Mouse (Mus musculus) layer of hippocampus, adult 8-10 months (tissue): ENCODE measurements around the gene Carns1. TPM values are rescaled to one million over a fixed set of nuclear protein-coding genes. Genes with fewer than 3 reads are reported as not detected.

Experiments used
- DNase-seq, 2 experiments: peaks; one replicate each; pipeline ENCODE4 v3.0.0; 2022; ENCODE audit warnings: low spot score in 2 of 2
- total RNA-seq, 4 experiments: library from RNA; stranded (reverse); gene quantifications; 2 replicates each; pipeline ENCODE4 v1.2.4; 2022

Carns1 gene
- total RNA-seq, 4 experiments from 2014 or later, result 6.3 to 10.1 (median 8.9) TPM

DNA sequence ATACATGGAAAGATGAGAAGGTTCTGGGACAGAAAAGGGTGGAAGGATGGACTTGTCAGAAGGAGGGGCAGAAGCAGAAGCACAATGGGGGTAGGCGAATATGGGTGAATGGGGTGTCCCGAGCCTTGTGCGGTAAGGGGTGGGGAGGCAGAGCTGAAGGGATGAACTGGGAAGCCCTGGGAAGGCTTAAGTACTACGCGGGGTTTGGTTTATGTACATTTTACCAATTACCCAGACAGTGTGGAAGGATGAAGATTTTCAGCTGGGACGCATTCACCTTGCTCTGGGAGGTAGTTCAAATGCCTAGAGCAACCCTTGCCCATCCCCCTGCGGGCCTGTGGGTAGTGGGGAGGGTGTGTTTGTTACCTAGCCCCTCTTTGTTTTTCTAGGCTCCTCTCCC, 26.9 kb upstream of the Carns1 start:
- no peak for DNase-seq

DNA sequence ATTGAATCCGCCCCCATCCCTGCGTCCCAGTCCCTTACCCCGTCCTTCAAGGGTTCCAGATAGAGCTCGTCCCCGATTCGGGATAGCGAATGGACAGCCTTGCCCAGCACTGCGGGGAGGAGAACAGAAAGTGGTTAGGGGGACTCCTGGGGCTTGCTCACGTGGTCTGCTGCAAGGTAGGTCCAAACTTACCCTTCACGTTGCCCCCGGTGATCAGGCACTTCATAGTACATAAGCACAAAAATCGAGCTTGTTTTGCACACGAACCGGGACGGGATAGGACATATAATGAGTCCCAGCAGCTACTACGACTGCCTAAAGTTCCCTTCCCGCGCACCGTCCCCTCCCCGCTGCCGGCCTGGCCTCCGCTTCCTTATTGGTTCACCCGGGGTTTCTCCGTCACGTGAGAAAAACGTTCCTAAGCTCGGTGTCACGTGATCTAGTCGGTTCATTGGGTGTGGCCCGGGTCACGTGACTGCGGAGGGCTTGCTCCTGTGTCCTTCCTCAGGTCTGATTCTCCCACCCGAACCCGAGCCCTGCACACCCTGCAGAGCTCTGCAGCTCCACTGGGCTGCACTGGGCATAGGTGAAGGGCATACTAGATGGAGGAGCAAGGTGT, 26.1 kb upstream of the Carns1 start, which contains the start of gene Rad9a:
Gene Rad9a, minus strand, starts transcription at position 372 of the 619 bp plus-strand sequence.
- peak; percentile 94 to 95 for DNase-seq

GRCm38 (mm10) chr19:4197180-4197579, 21.9 kb upstream of the Carns1 start:
- DNase-seq, result no peak

- no peak for DNase-seq
Observed at GRCm38 (mm10) chr19:4196548-4196947, 21.3 kb upstream of the Carns1 start.

DNA sequence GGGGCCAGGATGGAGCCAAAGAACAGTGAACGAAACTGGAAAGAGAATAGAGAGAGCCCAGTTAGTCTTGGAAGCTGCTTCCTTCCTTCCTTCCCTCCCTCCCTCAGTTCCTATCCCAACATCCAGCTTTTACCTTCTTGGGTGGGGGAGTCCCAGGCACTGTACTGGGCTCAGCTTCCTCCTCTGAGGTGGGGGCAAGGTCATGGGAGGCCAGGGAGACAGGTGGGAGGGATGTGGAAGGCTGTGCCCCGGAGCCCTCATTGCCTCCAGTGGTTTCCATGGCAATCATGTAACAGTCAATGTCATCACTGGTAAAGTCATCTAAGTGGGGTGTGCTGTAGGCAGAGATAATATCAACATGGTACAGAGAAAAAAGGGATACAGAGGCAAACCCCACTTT, 20.8 kb upstream of the Carns1 start:
- no peak for DNase-seq

DNA sequence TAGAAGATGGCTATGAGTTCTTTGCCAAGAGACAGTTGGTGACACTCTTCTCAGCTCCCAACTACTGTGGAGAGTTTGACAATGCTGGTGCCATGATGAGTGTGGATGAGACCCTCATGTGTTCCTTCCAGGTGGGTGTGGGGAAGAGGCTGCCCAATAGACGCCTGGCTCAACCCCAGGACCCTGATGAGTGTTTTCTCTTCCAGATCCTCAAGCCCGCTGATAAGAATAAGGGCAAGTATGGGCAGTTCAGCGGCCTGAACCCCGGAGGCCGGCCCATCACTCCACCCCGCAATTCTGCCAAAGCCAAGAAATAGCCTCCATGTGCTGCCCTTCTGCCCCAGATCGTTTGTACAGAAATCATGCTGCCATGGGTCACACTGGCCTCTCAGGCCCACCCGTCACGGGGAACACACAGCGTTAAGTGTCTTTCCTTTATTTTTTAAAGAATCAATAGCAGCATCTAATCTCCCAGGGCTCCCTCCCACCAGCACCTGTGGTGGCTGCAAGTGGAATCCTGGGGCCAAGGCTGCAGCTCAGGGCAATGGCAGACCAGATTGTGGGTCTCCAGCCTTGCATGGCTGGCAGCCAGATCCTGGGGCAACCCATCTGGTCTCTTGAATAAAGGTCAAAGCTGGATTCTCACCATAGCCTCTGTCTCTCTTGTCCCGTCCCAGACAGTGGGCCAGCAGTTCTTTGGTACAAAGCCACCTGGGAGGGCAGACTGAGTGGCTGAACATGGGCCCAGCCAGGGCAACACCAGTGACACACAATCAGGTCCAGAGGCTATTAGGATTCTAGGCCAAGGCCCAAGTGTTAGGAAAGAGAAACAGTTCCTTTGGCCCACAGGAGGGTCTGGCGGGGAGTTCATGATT, 19.7 kb upstream of the Carns1 start:
- no peak for DNase-seq

DNA sequence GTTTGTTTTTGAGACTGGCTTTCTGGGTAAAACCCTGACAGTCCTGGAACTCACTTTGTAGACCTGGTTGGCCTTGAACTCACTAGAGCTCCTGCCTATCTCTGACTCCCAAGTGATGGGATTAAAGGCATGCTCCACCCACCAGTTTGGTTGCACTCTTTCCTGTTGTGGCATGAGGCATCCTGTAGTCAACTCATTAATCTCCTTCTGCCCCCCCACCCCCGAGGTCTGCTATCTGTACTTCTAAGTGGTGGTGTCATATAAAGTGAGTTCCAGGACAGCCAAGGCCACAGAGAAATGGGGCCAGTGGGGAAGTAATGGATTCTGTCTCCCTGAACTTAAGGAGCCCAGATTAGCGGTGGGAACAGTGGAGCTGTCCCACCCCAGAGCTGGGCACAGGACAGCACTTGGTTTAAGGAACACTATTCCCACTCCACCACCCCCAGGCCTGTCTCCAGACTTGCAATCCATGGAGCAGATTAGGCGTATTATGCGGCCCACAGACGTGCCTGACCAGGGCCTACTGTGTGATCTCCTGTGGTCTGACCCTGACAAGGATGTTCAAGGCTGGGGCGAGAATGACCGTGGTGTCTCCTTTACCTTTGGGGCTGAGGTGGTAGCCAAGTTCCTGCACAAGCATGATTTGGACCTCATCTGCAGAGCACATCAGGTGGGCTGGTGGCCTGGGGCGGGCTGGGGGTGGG, 18.9 kb upstream of the Carns1 start:
- no peak for DNase-seq

GRCm38 (mm10) chr19:4193129-4193528, 17.9 kb upstream of the Carns1 start:
- no peak for DNase-seq

- DNase-seq, result no peak
Observed at GRCm38 (mm10) chr19:4192251-4192985, 17.1 kb upstream of the Carns1 start.

GRCm38 (mm10) chr19:4191528-4192250, 16.4 kb upstream of the Carns1 start, which contains the start of gene Ppp1ca:
TSS of gene Ppp1ca (plus strand) at chr19:4192065.
- peak; percentile 75 to 87 for DNase-seq

- no peak for DNase-seq
Observed at GRCm38 (mm10) chr19:4190831-4191334, 15.6 kb upstream of the Carns1 start, which contains the start of gene Tbc1d10c. TSS of gene Tbc1d10c (minus strand) at chr19:4191284.

GRCm38 (mm10) chr19:4189051-4189620, 13.9 kb upstream of the Carns1 start:
- DNase-seq, result no peak

DNA sequence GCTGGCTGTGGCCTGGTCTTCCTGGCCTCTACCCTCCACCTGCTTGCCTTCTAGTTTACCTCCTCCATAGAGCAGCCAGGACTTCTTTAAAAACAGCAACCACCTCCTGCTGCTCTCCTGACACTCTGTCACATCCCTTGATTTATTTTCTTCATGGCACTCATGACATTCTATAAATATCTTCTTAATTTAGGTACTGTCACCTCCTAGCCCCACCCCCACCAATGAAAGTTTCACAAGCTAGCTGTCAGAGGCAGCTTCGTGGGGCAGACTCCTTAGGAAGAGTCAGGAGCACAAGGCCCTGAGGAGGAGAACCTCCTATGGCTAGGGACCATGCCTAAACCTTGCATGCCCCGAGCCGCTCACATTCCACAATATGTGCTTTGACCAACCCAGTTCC, 12.0 kb upstream of the Carns1 start:
- DNase-seq, result no peak

GRCm38 (mm10) chr19:4184976-4185975, 10.0 kb upstream of the Carns1 start:
- no peak for DNase-seq

GRCm38 (mm10) chr19:4183689-4184088, 8.4 kb upstream of the Carns1 start:
- no peak for DNase-seq

DNA sequence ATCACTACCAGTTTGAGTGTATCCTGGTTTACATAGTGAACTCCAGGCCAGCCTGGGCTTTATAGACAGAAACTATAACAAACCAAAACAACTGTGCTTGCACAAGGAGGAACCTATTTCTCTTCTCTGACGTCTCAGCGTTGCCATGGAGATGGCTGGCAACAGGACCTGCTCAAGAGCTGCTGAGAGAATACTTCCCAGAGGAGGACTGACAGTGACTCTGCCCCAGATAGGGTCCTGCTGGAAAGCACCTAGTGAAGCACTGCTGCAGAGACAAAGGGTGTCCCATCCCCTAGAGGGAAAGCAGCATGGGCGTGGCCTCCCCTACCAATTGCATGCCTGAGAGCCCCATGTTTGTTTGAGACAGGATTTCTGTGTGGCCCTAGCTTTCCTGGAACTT, 6.6 kb upstream of the Carns1 start:
- peak; percentile 72 for DNase-seq

DNA sequence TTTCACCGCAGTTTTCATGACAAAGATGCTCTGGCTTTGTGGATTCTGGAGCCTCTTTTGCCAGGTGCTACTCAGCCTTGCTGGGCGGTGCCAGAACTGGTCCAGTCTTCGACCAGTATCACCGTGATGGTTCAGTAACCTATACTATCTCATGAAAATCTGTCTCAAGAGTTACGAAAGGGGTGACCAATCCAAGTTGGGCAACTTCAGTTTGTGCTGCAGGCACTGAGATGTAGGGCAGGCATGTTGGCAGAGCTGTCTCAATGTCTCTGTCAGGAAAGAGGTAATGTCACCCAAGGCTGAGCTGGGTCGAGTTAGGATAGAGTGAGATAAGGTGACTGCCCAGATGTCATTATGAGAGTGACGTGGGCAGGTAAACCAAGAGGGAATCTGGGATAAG, 5.1 kb upstream of the Carns1 start:
- no peak for DNase-seq

- no peak for DNase-seq
Observed at GRCm38 (mm10) chr19:4172925-4173324, 2.4 kb downstream of the Carns1 start.
